Mouse (Mus musculus) thymus, adult 2 months (tissue): Measurements from ENCODE around the gene Fchsd2. TPM values are rescaled to one million over a fixed set of nuclear protein-coding genes. Genes with fewer than 3 reads are reported as not detected.

Source experiments
- DNase-seq: peaks from one replicate; pipeline ENCODE4 v3.0.0; 2021
- H3K27ac ChIP-seq: fragments of 200-500 bp; 2 replicates; pipeline ENCODE4 v1.5.1; 2012; ENCODE audit warnings: low read length, control low read depth; ENCODE audit not compliant: control insufficient read depth, insufficient read depth
- H3K27me3 ChIP-seq: fragments of 200-500 bp; 2 replicates; pipeline ENCODE4 v1.6.1; 2012; ENCODE audit warnings: mild to moderate bottlenecking, low read length, moderate library complexity, mixed read lengths; ENCODE audit not compliant: control insufficient read depth, insufficient read depth
- H3K36me3 ChIP-seq: fragments of 200-500 bp; 2 replicates; pipeline ENCODE4 v1.6.1; 2012; ENCODE audit warnings: mild to moderate bottlenecking, low read length, moderate library complexity; ENCODE audit not compliant: control insufficient read depth, insufficient read depth
- H3K4me1 ChIP-seq: fragments of 200-500 bp; replicated peaks from 2 replicates; pipeline ENCODE4 v1.6.1; 2012; ENCODE audit warnings: low read length; ENCODE audit not compliant: control insufficient read depth, insufficient read depth
- H3K4me3 ChIP-seq: fragments of 200-500 bp; 2 replicates; pipeline ENCODE4 v1.5.1; 2012; ENCODE audit warnings: mild to moderate bottlenecking, low read length, control low read depth, moderate library complexity; ENCODE audit not compliant: control insufficient read depth, insufficient read depth
- CTCF ChIP-seq: fragments of 200-500 bp; IDR thresholded peaks from 2 replicates; pipeline ENCODE4 v1.5.1; 2012; ENCODE audit warnings: mild to moderate bottlenecking, control low read depth, low read length, moderate library complexity, borderline replicate concordance; ENCODE audit not compliant: control insufficient read depth, poor library complexity, insufficient read depth; ENCODE audit errors: extremely low read depth
- POLR2A ChIP-seq: fragments of 200-500 bp; IDR thresholded peaks from 2 replicates; pipeline ENCODE4 v1.6.1; 2012; ENCODE audit warnings: mild to moderate bottlenecking, low read length, control low read depth, moderate library complexity; ENCODE audit not compliant: control insufficient read depth, poor library complexity, insufficient read depth; ENCODE audit errors: extremely low read depth
- WGBS: fragments of 180-500 bp; shearing (Covaris S2); methylation state at CpG from one replicate; pipeline ENCODE4 v1.1.7; 2018; 5-methylcytosine and 5-hydroxymethylcytosine counted together
- polyA plus RNA-seq: library from polyadenylated mRNA; depleted of rRNA; stranded (reverse); fragments of >200 nt; gene quantifications from 2 replicates; pipeline ENCODE4 v1.2.3, GENCODE M21; 2012

The Fchsd2 gene
- polyA plus RNA-seq, 1 experiment, result 14.3 TPM

DNA sequence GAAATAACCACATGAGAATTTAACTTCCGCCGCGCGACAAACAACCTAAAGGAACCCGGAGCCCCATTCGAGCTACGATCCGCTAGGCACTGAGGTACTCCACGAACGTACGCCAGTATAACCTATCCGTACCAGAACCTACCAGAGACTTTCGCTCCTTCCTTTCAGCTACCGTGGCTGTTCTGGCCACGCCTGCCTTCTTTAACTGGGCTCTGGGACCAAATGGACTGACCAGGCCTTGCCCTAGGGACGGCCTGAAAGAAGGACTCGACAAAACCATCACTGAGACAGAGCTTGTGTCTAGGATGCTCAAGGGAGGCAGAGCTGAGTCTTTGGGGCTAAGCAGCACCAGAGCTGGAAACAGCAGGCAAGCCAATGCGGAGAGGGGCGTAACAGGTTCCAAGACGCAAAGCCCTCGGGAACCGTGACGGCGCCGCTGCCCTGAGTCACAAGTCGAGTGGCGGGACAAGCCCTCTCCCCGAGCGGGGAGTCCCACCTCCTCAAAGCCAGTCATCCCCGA, 208.8 kb downstream of the Fchsd2 start:
- TF ChIP-seq POLR2A (no peak; the same call in 1 of the 2 replicates), CTCF (no peak)
- WGBS, result under 1% methylated on average over 30 of the region's 30 CpGs
- peak; percentile 62 for DNase-seq
- Histone ChIP-seq H3K4me3 (peak overlapping the region; percentile 86), H3K4me1 (peaks cover 30% of the 10 kb centered on the region), H3K36me3 (no peaks in the 10 kb centered on the region), H3K27ac (peak overlapping the region; percentile 84), H3K27me3 (no peaks in the 10 kb centered on the region)

DNA sequence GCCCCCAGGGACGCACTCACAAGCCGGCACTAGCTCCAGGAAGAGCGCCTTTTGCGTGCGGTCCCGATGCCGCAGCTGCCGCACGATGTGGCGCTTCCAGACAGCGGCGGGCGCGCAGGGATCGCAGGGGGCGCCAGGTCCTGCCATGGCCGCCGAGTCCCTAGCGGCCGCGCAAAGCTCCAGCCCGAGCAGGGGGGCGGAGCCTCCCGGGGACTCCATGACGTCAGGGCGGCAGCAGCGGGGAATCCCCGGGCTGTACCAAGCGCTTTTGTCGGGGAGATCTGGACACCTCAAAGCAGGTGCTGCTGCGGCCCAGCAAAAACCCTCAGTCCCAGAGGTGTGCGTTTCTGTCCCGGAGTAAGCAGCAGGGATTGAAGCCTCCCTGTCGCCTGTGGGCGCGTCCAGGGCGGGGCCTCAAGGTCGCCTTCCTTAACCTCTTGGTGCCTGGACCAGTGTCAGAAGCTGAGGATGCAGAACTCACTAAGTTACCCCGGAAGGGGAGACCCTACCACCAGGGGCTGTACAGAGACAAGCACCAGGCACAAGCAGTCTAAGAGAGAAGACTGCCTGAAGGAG, 209.3 kb downstream of the Fchsd2 start, which contains the start of gene Atg16l2:
TSS of gene Atg16l2 (minus strand) at position 371 of the 576 bp plus-strand sequence.
- Histone ChIP-seq H3K36me3 (no peaks in the 10 kb centered on the region), H3K27ac (peak within 1 kb of the TSS; percentile 84), H3K27me3 (no peaks in the 10 kb centered on the region), H3K4me1 (peaks cover 28% of the 10 kb centered on the region), H3K4me3 (peak within 1 kb of the TSS; percentile 86)
- peak; percentile 70; the same call in 1 of the 2 replicates for TF ChIP-seq CTCF
- peak; percentile 78 for TF ChIP-seq POLR2A
- DNase-seq, result peak; percentile 96
- under 1% methylated on average over 39 of the region's 39 CpGs for WGBS

DNA sequence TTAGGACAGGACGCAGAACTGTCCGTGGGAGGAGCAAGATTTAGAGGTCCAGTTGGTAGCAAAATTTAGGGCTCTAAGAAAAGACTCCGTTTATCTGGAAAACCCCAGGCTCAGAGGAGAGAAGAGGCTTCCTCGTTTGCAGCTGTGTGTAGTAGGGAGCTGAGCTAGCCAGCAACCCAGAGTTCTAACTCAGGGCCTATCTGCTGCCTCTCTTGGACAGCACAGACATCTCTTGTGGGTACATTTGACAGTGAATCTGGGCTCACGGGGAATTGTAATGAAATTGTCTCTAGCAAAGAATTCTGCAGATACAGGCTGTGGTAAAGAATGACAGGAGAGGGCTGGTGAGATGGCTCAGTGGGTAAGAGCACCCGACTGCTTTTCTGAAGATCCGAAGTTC, 210.0 kb downstream of the Fchsd2 start:
- DNase-seq, result no peak
- 59% methylated on average over 7 of the region's 7 CpGs for WGBS
- Histone ChIP-seq H3K4me3 (no peak overlapping the region; the same call in 1 of the 2 replicates), H3K4me1 (peaks cover 26% of the 10 kb centered on the region), H3K27me3 (no peaks in the 10 kb centered on the region), H3K36me3 (no peaks in the 10 kb centered on the region), H3K27ac (peak overlapping the region; percentile 4)
- TF ChIP-seq CTCF, result no peak

DNA sequence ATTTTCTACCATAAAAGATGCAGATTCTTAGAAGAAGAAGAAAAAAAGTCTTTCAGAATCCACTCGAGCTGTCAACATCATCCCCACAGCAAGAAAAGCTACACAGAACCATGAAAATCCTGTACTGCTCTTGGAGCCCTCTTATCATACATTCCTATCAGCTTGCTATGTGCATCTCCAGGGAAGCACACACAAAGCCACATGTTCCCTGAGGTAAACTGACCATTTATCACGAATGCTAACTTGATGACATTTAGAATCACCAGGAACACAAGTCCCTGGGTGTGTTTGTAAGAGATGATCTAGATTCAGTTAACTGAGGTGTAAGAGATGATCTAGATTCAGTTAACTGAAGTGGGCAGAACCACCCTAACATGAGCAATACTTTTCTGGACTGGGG, 214.2 kb downstream of the Fchsd2 start:
- DNase-seq, result no peak
- 77% methylated on average over 2 of the region's 2 CpGs for WGBS
- Histone ChIP-seq H3K27ac (no peak overlapping the region), H3K27me3 (no peaks in the 10 kb centered on the region), H3K4me3 (no peak overlapping the region), H3K4me1 (peaks cover 10% of the 10 kb centered on the region), H3K36me3 (no peaks in the 10 kb centered on the region)
- TF ChIP-seq CTCF (no peak), POLR2A (no peak)

DNA sequence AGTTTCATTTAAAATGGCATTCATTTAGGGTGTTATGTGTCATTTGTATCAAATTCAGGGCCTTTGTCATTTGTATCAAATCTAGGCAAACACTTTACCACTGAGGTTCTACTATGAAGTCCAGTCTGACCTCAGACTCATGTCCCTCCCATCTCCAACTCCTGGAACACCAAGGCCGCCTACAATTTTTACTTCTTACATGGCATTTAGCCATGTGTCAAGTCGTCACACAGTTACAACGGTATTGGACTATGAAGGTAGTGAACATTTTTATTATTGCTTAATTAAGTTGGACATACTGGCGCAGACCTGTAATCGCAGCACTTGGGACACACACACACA, 217.3 kb downstream of the Fchsd2 start:
- Histone ChIP-seq H3K36me3 (no peaks in the 10 kb centered on the region), H3K27me3 (no peaks in the 10 kb centered on the region), H3K4me1 (peaks cover 2% of the 10 kb centered on the region; the same call in 1 of the 2 replicates), H3K27ac (peak overlapping the region; percentile 24; the same call in 1 of the 2 replicates), H3K4me3 (peak overlapping the region; percentile 68; the same call in 1 of the 2 replicates)
- no peak for TF ChIP-seq CTCF
- no peak for DNase-seq
- whole genome bisulfite sequencing, result 50% methylated on average over 5 of the region's 5 CpGs

DNA sequence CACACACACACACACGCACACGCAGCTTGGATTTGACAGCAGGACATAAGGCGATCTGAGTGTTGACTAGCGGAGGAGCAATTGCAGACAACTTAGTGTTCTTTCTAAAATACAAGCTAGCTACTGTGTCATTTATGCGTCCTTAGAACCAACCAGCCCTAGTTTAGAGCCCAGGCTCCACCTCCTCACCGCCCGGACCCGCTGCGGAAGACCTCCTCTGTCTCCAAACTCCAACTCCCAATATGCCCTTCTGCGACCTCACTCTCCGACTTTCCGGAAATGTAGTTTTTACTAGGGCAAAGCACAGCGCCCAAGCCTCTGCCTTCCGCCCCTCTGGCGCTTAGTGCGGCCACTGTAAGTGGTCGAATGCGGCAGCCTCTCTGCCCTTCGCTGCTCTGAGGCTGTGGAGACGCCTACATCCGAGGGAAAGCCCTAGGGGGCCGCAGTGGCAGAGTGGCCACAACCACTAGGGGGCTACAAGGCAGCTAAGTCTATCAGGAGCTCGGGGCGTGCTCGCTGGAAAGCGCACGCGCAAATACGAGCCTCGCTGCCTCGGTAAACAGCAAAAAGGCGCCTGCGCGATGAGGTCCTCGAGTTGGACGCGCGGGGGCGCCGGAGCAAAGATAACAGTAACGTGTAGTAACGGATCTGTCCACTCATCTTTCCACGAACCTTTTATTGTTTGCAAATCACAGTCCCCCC, 217.8 kb downstream of the Fchsd2 start:
- TF ChIP-seq CTCF (peak; percentile 100), POLR2A (peak; percentile 53; the same call in 1 of the 2 replicates)
- no peaks in the 10 kb centered on the region for H3K4me1 ChIP-seq
- 1% methylated on average over 43 of the region's 43 CpGs for WGBS

DNA sequence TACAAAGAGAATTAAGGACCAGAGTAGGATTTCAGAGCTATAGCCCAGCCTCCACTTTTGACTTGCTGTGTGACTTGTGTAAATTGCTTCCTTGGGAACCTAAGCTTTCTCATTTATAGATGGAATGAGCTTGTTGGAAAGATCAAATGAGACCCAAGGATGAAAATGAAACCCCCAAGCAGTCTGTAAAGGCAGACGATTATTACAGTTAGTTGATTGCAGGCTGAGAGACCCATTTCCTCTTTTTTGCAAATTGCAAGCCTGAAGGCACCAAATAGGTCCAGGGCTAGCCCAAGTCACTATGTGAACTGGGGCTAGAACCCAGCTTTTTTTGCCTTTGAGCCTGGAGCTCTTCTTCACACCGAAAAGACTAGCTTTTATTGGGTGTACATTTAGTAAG, 218.4 kb downstream of the Fchsd2 start:
- H3K4me1 ChIP-seq, result no peaks in the 10 kb centered on the region
- H3K27me3 ChIP-seq, result no peaks in the 10 kb centered on the region
- H3K36me3 ChIP-seq, result no peaks in the 10 kb centered on the region
- H3K27ac ChIP-seq, result no peak overlapping the region
- WGBS, result 23% methylated on average over 2 of the region's 2 CpGs
- H3K4me3 ChIP-seq, result no peak overlapping the region
- no peak for DNase-seq
- TF ChIP-seq POLR2A (no peak), CTCF (no peak)

More for the DNA sequence above, 217.8 kb downstream of the Fchsd2 start:
- DNase-seq, result peak; percentile 98
- H3K36me3 ChIP-seq, result no peaks in the 10 kb centered on the region
- no peaks in the 10 kb centered on the region for H3K27me3 ChIP-seq
- H3K27ac ChIP-seq, result peak overlapping the region; percentile 82
- H3K4me3 ChIP-seq, result peak overlapping the region; percentile 68
